Mouse (Mus musculus): ENCODE measurements at regions not wholly inside any gene's neighbourhood (a gene's known extent, or its start where the extent isn't known, plus 50 kb on each side); places are given as distances from the start of the nearest gene placed in this dataset.

- DNase-seq (ENCODE audit: low spot score) = peak; percentile 1
Measured at GRCm38 (mm10) chr12:14591631-14592030, 439.8 kb upstream of the Fam84a start.

DNA sequence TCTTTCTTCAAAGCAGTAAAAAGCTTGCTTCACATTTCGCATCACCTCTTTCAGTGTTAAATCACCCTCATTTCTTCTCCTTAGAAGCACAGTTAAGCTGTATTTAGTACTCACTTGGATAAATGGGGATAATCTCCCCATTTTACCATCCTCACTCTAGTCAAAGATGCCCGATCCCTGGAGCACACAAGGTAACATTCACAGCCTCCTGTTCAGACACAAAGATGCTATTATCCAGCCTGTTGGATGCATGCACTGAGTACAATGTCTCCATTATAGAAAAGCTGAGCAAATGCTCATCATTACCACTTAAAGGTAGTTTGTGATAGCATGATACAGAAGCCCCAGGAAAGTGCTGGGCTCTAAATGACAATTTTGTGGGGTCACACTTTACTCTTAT, 422.4 kb upstream of the Fam84a start:
- DNase-seq (ENCODE audit: low spot score) = no peak

GRCm38 (mm10) chr12:14564951-14565350, 413.1 kb upstream of the Fam84a start:
- DNase-seq (ENCODE audit: low spot score) = no peak

GRCm38 (mm10) chr12:14552121-14552520, 400.3 kb upstream of the Fam84a start:
- peak; percentile 26 for DNase-seq (ENCODE audit: low spot score)

- DNase-seq (ENCODE audit: low spot score) = no peak
Measured at GRCm38 (mm10) chr12:14549271-14549670, 397.4 kb upstream of the Fam84a start.

DNA sequence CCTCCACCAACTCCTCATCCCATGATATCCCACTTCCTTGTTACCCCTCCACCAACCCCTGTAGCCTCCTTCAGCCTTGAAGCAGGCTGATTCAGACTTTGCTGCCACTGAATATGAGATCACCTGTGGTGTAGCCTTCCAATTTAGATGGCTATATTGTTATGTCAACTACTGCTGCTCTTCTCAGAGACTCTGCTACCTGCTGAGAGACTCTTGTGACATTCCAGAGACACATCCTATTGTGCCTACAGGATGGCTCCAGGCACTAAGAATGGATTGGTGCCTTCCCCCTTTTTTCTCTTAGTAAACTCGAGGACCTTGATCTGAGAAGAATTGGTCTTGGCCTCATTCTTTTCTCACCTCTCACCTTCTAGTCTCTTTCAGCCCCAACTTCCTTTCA, 369.9 kb upstream of the Fam84a start:
- DNase-seq (ENCODE audit: low spot score) = no peak

DNA sequence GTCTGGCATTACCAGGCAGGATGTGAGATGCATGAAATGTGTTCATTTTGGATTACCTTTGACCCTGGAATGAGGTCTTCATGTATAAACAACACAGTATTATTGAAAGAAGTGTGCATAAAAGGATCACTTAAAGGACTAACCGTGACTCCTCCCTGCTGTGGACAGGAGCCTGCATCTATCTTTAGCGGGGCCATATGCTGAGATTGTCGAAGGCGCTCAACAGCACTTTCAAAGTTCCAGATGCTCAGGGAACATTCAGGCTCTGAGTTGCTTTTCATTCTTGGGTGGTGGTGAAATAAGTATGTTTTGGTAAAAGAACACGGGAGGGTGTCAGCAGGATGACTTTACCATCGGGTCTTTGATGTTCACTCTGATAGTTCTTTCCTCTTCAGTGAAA, 363.7 kb upstream of the Fam84a start:
- DNase-seq (ENCODE audit: low spot score) = no peak
